Mouse (Mus musculus) liver, embryonic 11.5 days (tissue): ENCODE measurements around the gene Capn8. TPM values are rescaled to one million over a fixed set of nuclear protein-coding genes. Genes with fewer than 3 reads are reported as not detected.

Experiments used
- ATAC-seq: fragments of 200-750 bp; cut with Nextera tagmentation; replicated peaks from 2 replicates; pipeline ENCODE4 v1.8.0; 2017; ENCODE audit warnings: moderate number of reproducible peaks, mild to moderate bottlenecking, moderate TSS enrichment, moderate library complexity; ENCODE audit not compliant: low FRiP score
- DNase-seq: peaks from one replicate; pipeline ENCODE4 v3.0.0-alpha.2; 2017; ENCODE audit warnings: low spot score
- H3K27ac ChIP-seq: fragments of 300-500 bp; sonication (generic); 2 replicates; pipeline ENCODE4 v1.5.1; 2014; ENCODE audit warnings: mild to moderate bottlenecking, low read depth, low read length, control low read depth
- H3K27me3 ChIP-seq: fragments of 300-500 bp; sonication (generic); replicated peaks from 2 replicates; pipeline ENCODE4 v1.6.1; 2014; ENCODE audit warnings: low read length, mixed read lengths; ENCODE audit not compliant: control insufficient read depth, insufficient read depth
- H3K36me3 ChIP-seq: fragments of 300-500 bp; sonication (generic); 2 replicates; pipeline ENCODE4 v1.6.1; 2014; ENCODE audit warnings: mild to moderate bottlenecking, low read length, moderate library complexity, mixed read lengths; ENCODE audit not compliant: control insufficient read depth, insufficient read depth
- H3K4me1 ChIP-seq: fragments of 300-500 bp; sonication (generic); replicated peaks from 2 replicates; pipeline ENCODE4 v1.6.1; 2014; ENCODE audit warnings: low read length, mixed read lengths; ENCODE audit not compliant: control insufficient read depth, insufficient read depth
- H3K4me2 ChIP-seq: fragments of 300-500 bp; sonication (generic); 2 replicates; pipeline ENCODE4 v1.6.1; 2014; ENCODE audit warnings: mild to moderate bottlenecking, control low read depth, moderate library complexity
- H3K4me3 ChIP-seq: fragments of 300-500 bp; sonication (generic); 2 replicates; pipeline ENCODE4 v1.5.1; 2014; ENCODE audit warnings: low read depth, low read length, control low read depth
- H3K9ac ChIP-seq: fragments of 300-500 bp; sonication (generic); 2 replicates; pipeline ENCODE4 v1.6.1; 2014; ENCODE audit warnings: low read depth, low read length, control low read depth
- H3K9me3 ChIP-seq: fragments of 300-500 bp; sonication (generic); 2 replicates; pipeline ENCODE4 v1.6.1; 2016; ENCODE audit warnings: low read length, inconsistent platforms, mixed read lengths; ENCODE audit not compliant: control insufficient read depth
- WGBS: fragments of 180-500 bp; shearing (Covaris S2); extraction: QIAGEN DNeasy Blood & Tissue Kit; methylation state at CpG from one replicate; pipeline ENCODE4 v1.1.7; 2014; 5-methylcytosine and 5-hydroxymethylcytosine counted together
- polyA plus RNA-seq: library from polyadenylated mRNA; unstranded; fragments of >200 nt; fragmentation: Nextera tagmentation; extraction: Ambion mirVana; gene quantifications from 2 replicates; pipeline ENCODE4 v1.2.1, GENCODE M21; 2014

Capn8 gene
- polyA plus RNA-seq, 1 experiment from 2014 or later, result not detected

DNA sequence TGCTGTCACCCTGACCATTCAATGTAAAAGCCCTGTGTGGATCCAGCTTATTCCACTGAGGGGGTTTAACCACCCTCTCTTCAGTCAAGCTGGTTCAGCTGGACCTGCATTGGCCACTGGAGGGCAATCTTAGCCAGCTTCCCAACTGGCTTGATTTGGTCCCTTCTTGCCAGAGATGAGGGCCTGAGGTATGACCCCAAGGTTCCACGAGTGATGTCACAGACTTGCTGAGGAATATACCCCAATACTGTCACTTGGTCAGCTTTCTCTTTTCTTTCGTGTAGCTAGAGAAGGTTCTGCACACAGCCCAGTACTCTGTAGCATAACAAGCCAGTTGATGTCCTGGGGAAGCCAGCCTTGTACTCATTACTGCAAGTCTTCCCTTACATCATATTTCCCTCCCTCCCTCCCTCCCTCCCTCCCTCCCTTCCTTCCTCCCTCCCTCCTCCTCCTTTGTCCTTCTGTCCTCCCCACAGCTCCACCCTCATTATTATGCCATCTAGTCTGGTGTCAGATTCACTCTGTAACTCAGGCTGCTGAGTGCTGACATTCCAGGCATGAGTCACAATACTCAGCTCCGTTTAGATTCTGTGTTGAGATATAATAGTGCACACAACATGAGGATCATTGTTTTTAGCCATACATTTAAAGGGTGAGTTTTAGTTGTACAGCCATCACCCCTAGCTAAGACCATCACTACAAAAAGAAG, 4.3 kb upstream of the Capn8 start:
- WGBS, result 30% methylated on average over 3 of the region's 3 CpGs
- no peak overlapping the region for H3K4me2 ChIP-seq
- no peaks in the 10 kb centered on the region for H3K9me3 ChIP-seq
- DNase-seq (peak; percentile 39), ATAC-seq (peak; percentile 25; the same call in 1 of the 2 replicates)
- H3K36me3 ChIP-seq, result no peaks in the 10 kb centered on the region
- H3K4me3 ChIP-seq, result no peak overlapping the region
- H3K9ac ChIP-seq, result no peak overlapping the region
- H3K27me3 ChIP-seq, result no peaks in the 10 kb centered on the region
- peaks cover 2% of the 10 kb centered on the region; the same call in 1 of the 2 replicates for H3K4me1 ChIP-seq
- H3K27ac ChIP-seq, result no peak overlapping the region

DNA sequence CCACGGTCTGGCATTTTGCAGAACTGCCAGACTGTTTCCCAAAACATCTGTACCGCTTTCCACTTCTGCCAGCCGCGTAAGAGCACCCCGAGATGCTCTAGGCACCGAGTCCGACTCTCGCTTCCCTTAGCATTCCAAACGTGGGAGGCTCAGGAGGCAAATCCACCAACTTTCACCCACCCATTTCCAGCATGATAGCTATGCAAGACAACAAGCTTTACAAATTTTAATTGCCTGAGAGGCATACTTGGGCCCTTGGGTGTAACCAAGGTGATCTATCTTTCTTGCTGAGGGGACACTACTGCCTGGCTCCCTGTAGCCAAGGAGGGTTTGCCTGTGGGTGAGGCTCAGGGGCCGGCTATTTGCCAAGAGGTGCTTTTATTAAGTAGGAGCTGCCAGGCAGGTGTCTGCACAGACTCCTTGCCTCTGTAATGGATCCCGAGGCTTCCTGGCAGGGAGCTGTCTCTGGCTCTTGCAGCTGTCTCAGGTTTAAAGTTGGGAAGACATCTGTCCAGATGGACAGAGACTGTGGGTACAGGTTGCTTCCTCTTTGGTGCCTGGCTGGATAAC, 2.8 kb upstream of the Capn8 start:
- no peak for ATAC-seq
- Histone ChIP-seq H3K9ac (no peak overlapping the region), H3K27ac (no peak overlapping the region), H3K4me2 (no peak overlapping the region; the same call in 1 of the 2 replicates), H3K36me3 (no peaks in the 10 kb centered on the region), H3K4me1 (peaks cover 2% of the 10 kb centered on the region; the same call in 1 of the 2 replicates), H3K4me3 (no peak overlapping the region), H3K9me3 (no peaks in the 10 kb centered on the region), H3K27me3 (no peaks in the 10 kb centered on the region)
- 75% methylated on average over 11 of the region's 11 CpGs for WGBS
- no peak for DNase-seq

DNA sequence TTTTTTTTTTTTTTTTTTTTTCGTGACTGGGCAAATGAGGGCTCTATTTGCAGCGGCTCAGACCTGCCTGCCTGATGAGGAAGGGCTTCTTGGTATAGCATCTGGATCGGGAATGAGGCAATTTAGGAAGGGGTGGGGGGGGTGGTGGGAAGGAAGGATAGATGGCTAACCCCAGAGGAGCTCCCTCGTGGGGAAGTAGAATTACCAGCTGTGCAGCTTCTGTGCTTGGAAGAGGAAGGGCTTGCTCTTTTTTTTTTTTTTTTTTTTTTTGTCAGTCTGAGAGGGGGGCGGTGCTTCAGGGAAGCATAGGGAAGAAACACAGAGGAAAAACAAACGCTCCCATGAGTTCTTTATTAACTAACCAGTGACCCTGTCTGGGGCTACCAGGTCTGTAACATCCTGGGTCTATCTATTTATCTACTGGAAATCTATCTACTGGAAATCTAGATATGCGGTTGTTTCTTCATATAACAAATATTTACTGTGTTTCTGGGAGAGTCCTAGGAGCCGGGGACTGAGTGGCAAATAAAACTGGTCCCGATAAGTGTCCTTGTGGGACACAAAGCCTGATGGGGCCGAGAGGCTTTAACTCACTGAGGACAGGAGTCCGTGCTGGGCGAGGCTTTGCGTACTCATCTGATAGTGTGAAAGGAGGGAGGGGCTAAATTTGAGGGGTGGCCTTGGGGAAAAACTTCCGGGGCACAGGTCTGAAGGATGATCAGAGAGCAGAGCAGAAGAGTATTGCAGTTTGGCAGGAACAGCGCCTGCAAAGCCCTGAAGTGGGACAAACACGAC, 2.0 kb upstream of the Capn8 start:
- H3K4me1 ChIP-seq, result peaks cover 2% of the 10 kb centered on the region; the same call in 1 of the 2 replicates
- WGBS, result 41% methylated on average over 16 of the region's 16 CpGs
- no peak overlapping the region for H3K27ac ChIP-seq
- H3K27me3 ChIP-seq, result no peaks in the 10 kb centered on the region
- no peaks in the 10 kb centered on the region for H3K36me3 ChIP-seq
- no peak for ATAC-seq
- H3K4me3 ChIP-seq, result no peak overlapping the region
- peak overlapping the region; percentile 5; the same call in 1 of the 2 replicates for H3K4me2 ChIP-seq
- H3K9me3 ChIP-seq, result no peaks in the 10 kb centered on the region
- no peak for DNase-seq
- no peak overlapping the region for H3K9ac ChIP-seq

DNA sequence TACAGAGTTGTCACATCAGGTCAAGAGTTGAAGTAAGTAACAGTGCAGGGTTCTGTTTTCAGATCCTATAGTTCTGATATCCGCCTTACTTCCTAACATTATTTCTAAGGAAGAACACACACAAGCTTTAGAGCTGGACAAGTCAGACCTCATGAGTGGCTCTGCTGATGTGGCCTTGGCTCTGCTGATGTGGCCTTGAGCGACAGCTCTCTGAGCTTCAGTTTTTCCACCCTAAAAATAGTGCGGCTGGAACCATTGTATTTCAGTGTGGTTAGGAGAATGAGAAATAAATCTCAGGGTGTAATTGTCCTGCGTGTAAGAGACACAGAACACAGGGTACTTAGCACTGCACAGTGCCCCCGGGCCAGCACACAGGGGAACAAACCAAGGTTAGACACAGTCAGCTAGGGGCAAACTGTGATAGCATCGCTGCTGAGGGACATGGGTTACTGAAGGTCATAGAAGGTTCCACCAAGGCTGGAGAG, 586 bp downstream of the Capn8 start:
- Histone ChIP-seq H3K4me1 (peaks cover 2% of the 10 kb centered on the region; the same call in 1 of the 2 replicates), H3K36me3 (no peaks in the 10 kb centered on the region), H3K27me3 (no peaks in the 10 kb centered on the region), H3K9me3 (no peaks in the 10 kb centered on the region), H3K9ac (no peak overlapping the region), H3K4me3 (no peak overlapping the region), H3K4me2 (no peak overlapping the region), H3K27ac (no peak overlapping the region)
- DNase-seq (no peak), ATAC-seq (no peak)
- WGBS, result 74% methylated on average over 6 of the region's 6 CpGs

DNA sequence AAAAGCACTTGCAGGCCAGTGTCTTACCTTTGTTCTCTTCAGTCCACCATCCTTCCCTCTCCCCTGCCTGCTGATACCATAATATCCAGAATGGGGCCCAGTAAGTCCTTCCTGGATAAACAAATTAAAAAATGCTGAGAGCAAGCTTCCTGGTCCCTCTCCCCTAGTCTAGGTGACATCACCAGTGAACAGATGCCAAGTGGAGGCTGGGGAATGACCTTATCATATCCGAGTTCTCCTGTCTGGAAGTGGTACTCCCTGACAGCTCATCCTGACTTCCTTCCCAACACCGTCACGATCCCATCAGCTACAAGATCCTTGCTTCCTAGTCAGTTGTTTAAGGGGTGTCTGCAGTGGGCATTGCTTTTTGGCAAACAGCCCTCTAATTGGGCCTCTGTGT, 6.3 kb downstream of the Capn8 start:
- Histone ChIP-seq H3K27ac (no peak overlapping the region), H3K4me3 (no peak overlapping the region), H3K36me3 (no peaks in the 10 kb centered on the region), H3K27me3 (no peaks in the 10 kb centered on the region), H3K4me1 (0 out of 2 replicates have a peak, but pooled peaks cover 5% of the 10 kb centered on the region), H3K4me2 (no peak overlapping the region), H3K9ac (no peak overlapping the region), H3K9me3 (no peaks in the 10 kb centered on the region)
- ATAC-seq, result no peak
- DNase-seq, result no peak
- WGBS, result 61% methylated on average over 3 of the region's 3 CpGs

DNA sequence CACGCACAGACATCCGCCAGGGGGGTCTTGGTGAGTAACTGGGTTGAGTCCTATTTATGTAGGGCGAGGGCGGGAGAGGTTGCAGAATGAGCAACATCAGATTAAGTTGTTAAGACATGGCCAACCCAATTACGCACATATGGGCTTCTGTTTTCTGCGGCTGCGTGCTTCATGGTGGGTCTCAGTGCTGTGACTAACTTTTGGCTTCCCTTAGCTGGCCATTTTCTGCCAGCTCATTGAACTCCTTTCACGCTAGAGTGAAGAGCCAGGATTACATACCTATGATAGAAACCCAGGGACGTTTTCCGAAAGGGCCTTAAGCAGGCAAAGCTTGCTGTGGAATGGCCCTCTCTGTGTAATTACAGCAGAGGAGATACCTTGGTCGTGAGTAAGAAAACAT, 7.2 kb downstream of the Capn8 start:
- no peak overlapping the region for H3K4me3 ChIP-seq
- no peak for ATAC-seq
- H3K9ac ChIP-seq, result no peak overlapping the region
- DNase-seq, result no peak
- no peak overlapping the region for H3K27ac ChIP-seq
- H3K4me2 ChIP-seq, result no peak overlapping the region
- H3K36me3 ChIP-seq, result no peaks in the 10 kb centered on the region
- H3K4me1 ChIP-seq, result 0 out of 2 replicates have a peak, but pooled peaks cover 5% of the 10 kb centered on the region
- WGBS, result 88% methylated on average over 11 of the region's 11 CpGs
- H3K27me3 ChIP-seq, result no peaks in the 10 kb centered on the region
- H3K9me3 ChIP-seq, result no peaks in the 10 kb centered on the region

DNA sequence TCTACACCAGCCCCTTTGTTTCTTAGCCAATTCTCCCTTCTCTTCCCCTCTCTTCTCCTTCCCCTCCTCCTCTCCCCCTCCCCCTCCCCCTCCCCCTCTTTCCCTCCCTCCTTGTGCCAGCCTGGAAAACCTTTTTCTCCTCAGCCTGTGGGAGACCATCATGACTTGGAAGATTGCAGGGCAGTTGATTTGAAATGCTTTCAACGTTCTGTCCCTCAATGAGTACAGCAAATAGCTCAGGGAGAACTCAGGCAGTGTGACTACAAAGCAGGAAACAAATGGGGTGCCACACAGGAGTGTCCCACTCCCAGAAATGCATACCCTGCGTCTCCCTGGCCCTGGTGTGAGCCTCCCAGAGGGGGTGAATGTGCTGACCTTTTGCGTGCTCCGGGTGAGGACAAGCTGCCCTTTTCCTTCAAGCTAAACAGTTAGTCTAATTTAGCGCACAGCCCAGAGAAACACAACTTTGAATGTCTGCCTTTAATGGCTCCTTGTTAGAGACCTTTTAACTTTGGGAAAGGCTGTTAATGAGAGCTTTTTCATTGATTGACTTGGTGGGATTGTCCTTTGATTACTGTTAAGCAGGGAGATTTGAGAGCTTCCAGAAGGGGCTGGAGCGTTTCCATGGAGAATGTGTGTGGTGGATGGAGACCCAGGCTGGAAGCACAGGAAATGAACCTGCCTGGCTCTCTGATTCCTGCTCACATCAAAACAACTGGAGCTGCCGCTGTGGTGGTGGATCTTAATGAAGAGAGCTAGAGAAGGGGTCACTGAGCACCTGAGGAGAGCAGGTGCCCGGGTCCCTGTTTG, 9.3 kb downstream of the Capn8 start:
- H3K9ac ChIP-seq, result no peak overlapping the region
- no peak overlapping the region for H3K27ac ChIP-seq
- no peak for DNase-seq
- no peaks in the 10 kb centered on the region for H3K9me3 ChIP-seq
- 0 out of 2 replicates have a peak, but pooled peaks cover 5% of the 10 kb centered on the region for H3K4me1 ChIP-seq
- no peaks in the 10 kb centered on the region for H3K27me3 ChIP-seq
- 32% methylated on average over 8 of the region's 8 CpGs for WGBS
- H3K36me3 ChIP-seq, result no peaks in the 10 kb centered on the region
- H3K4me3 ChIP-seq, result no peak overlapping the region
- H3K4me2 ChIP-seq, result no peak overlapping the region
- ATAC-seq, result no peak

DNA sequence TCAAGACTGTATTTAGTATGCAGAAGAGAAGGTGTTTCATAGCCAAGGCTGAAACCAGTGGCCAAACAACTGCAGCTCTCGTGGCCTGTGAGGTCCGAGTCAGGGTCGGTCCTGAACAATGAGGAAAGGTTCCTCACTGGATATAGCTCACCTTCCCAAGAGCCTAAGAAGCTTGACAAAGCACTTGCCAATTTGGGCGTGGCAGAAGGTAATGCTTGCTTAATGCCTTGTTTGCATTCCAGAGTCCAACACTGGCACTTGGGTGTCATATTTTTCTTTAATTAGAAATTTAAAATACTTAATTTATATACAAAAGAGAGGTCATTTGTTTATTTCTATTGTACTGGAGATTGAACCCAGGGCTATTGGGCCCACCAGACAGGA, 9.9 kb downstream of the Capn8 start:
- WGBS, result 67% methylated on average over 4 of the region's 4 CpGs
- no peak for ATAC-seq
- no peaks in the 10 kb centered on the region for H3K27me3 ChIP-seq
- H3K9me3 ChIP-seq, result no peaks in the 10 kb centered on the region
- H3K27ac ChIP-seq, result no peak overlapping the region
- no peak overlapping the region for H3K4me3 ChIP-seq
- no peaks in the 10 kb centered on the region for H3K36me3 ChIP-seq
- H3K9ac ChIP-seq, result no peak overlapping the region
- 0 out of 2 replicates have a peak, but pooled peaks cover 5% of the 10 kb centered on the region for H3K4me1 ChIP-seq
- no peak for DNase-seq
- no peak overlapping the region for H3K4me2 ChIP-seq
